Comparison of ENCODE assay signal across 7 mouse cellular contexts in genomic region chr2:104591141-104591540, GRCm38 (mm10). TPM values are rescaled to one million over a fixed set of nuclear protein-coding genes. Genes with fewer than 3 reads are reported as not detected.
DNase-seq lines count a peak whose midpoint lies in the region; ATAC-seq and TF ChIP-seq lines count a peak whose summit lies in the region.

No protein-coding gene starts in this region.

- no peaks in the 10 kb centered on the region for H3K27me3 ChIP-seq in spleen, adult 2 months (ENCODE audit: control insufficient read depth, insufficient read depth, low read length)
- no peaks in the 10 kb centered on the region for H3K27me3 ChIP-seq in limb, embryonic 14.5 days (ENCODE audit: control insufficient read depth, insufficient read depth, low read length)
- H3K27me3 ChIP-seq in stomach, postnatal 0 days (ENCODE audit: control insufficient read depth, insufficient read depth, low read length) = no peaks in the 10 kb centered on the region

- H3K9me3 ChIP-seq in limb, embryonic 14.5 days (ENCODE audit: control insufficient read depth, low read length) = no peaks in the 10 kb centered on the region
- no peaks in the 10 kb centered on the region for H3K9me3 ChIP-seq in stomach, postnatal 0 days (ENCODE audit: control insufficient read depth, low read length)

- intact Hi-C loops in left cerebral cortex, postnatal 36 days (cut with DNase I) = loop anchor here (2.0 kb wide), 1 partner anchor 96 kb away; the partner anchor contains the start of gene Hipk3

- no peak for ATAC-seq in limb, embryonic 14.5 days (ENCODE audit: low FRiP score, low read depth)
- ATAC-seq in stomach, postnatal 0 days (ENCODE audit: low FRiP score, low TSS enrichment) = no peak

- DNase-seq in spleen, adult 2 months (ENCODE audit: low read depth in 1 of 2, low spot score in 2 of 2) = no peak
- no peak for DNase-seq in spleen, postnatal 10 days (ENCODE audit: low spot score in 2 of 2)
- no peak for DNase-seq in limb, embryonic 14.5 days (ENCODE audit: low spot score)
- DNase-seq in stomach, postnatal 0 days (ENCODE audit: low spot score) = no peak
- DNase-seq in left cerebral cortex, postnatal 36 days (ENCODE audit: low spot score in 2 of 2) = no peak
- DNase-seq in right cerebral cortex, adult 18-20 months = no peak

- no peak for TF ChIP-seq EP300 in stomach, postnatal 0 days (optimal IDR thresholded peaks at IDR 0.05)

- peaks cover 6% of the 10 kb centered on the region; the same call in 1 of the 2 replicates for H3K4me1 ChIP-seq in spleen, adult 2 months (ENCODE audit: control insufficient read depth, insufficient read depth, insufficient read length)
- H3K4me1 ChIP-seq in embryonic fibroblast, embryonic 13.5 days (ENCODE audit: control insufficient read depth, insufficient read depth, low read length) = peaks cover 2% of the 10 kb centered on the region
- peaks cover 13% of the 10 kb centered on the region for H3K4me1 ChIP-seq in limb, embryonic 14.5 days (ENCODE audit: control insufficient read depth, insufficient read depth, low read length)
- no peaks in the 10 kb centered on the region for H3K4me1 ChIP-seq in stomach, postnatal 0 days (replicated peaks; ENCODE audit: control insufficient read depth, insufficient read depth)

- peak overlapping the region; percentile 73 for H3K4me2 ChIP-seq in limb, embryonic 14.5 days (replicated peaks; ENCODE audit: low read depth, low read length, severe bottlenecking)
- H3K4me2 ChIP-seq in stomach, postnatal 0 days (replicated peaks; ENCODE audit: low read depth) = peak overlapping the region; percentile 66

- H3K9ac ChIP-seq in limb, embryonic 14.5 days (ENCODE audit: low read depth, low read length, severe bottlenecking) = peak overlapping the region; percentile 87
- peak overlapping the region; percentile 89 for H3K9ac ChIP-seq in stomach, postnatal 0 days (ENCODE audit: low read length)

- no peak for TF ChIP-seq CTCF in spleen, adult 2 months (IDR thresholded peaks at IDR 0.05; ENCODE audit: extremely low read depth, insufficient read depth, insufficient read length, insufficient replicate concordance)
- TF ChIP-seq CTCF in embryonic fibroblast, embryonic 13.5 days (IDR thresholded peaks at IDR 0.05; ENCODE audit: borderline replicate concordance, insufficient read depth, low read length) = no peak
- no peak for TF ChIP-seq CTCF in stomach, postnatal 0 days (IDR thresholded peaks at IDR 0.05; ENCODE audit: low read depth)

- peak overlapping the region; percentile 91 for H3K4me3 ChIP-seq in spleen, adult 2 months (ENCODE audit: extremely low read depth, insufficient read depth, insufficient read length)
- peak overlapping the region; percentile 99 for H3K4me3 ChIP-seq in embryonic fibroblast, embryonic 13.5 days (ENCODE audit: insufficient read depth, low read length)
- H3K4me3 ChIP-seq in limb, embryonic 14.5 days (replicated peaks; ENCODE audit: low read length) = peak overlapping the region; percentile 85
- H3K4me3 ChIP-seq in stomach, postnatal 0 days (ENCODE audit: low read depth, low read length) = peak overlapping the region; percentile 87

- no peak overlapping the region for H3K27ac ChIP-seq in spleen, adult 2 months (ENCODE audit: insufficient read depth, low read length)
- H3K27ac ChIP-seq in embryonic fibroblast, embryonic 13.5 days (ENCODE audit: insufficient read depth, low read length) = peak overlapping the region; percentile 74
- peak overlapping the region; percentile 83; the same call in 1 of the 2 replicates for H3K27ac ChIP-seq in limb, embryonic 14.5 days (replicated peaks; ENCODE audit: low read depth, low read length)
- H3K27ac ChIP-seq in stomach, postnatal 0 days (replicated peaks) = peak overlapping the region; percentile 93

- TF ChIP-seq POLR2A in spleen, adult 2 months (IDR thresholded peaks at IDR 0.05; ENCODE audit: low read depth, low read length) = no peak
- no peak for TF ChIP-seq POLR2A in embryonic fibroblast, embryonic 13.5 days (IDR thresholded peaks at IDR 0.05; ENCODE audit: low read depth, low read length)
- TF ChIP-seq POLR2A in limb, embryonic 14.5 days (IDR thresholded peaks at IDR 0.05; ENCODE audit: borderline replicate concordance, extremely low read depth, insufficient read depth, insufficient read length) = no peak

- WGBS in spleen, adult 2 months = 4% methylated on average over 6 of the region's 6 CpGs
- WGBS in limb, embryonic 14.5 days = under 1% methylated on average over 6 of the region's 6 CpGs
- 1% methylated on average over 6 of the region's 6 CpGs for WGBS in stomach, postnatal 0 days

- H3K36me3 ChIP-seq in spleen, adult 2 months (ENCODE audit: control insufficient read depth, insufficient read depth, low read length) = no peaks in the 10 kb centered on the region
- no peaks in the 10 kb centered on the region for H3K36me3 ChIP-seq in limb, embryonic 14.5 days (ENCODE audit: control insufficient read depth, insufficient read depth, low read length)
- H3K36me3 ChIP-seq in stomach, postnatal 0 days (ENCODE audit: control insufficient read depth, insufficient read depth, low read length) = no peaks in the 10 kb centered on the region

RNA-seq across cellular contexts. Expression of gene Cstf3, which starts 0.8 kb away (rescaled TPM):
- polyA plus RNA-seq in spleen, adult 2 months (2012; rRNA removed) = 6.7 and 6.8 TPM in 2 replicates
- 46.7 and 51.1 TPM in 2 replicates for polyA plus RNA-seq in embryonic fibroblast, embryonic 13.5 days (2011; ENCODE audit: insufficient read length, low read depth, missing spikeins)
- 43.7 and 52.2 TPM in 2 replicates for polyA plus RNA-seq in limb, embryonic 14.5 days (2012; rRNA removed)
- polyA plus RNA-seq in limb, embryonic 14.5 days (2014; fragmentation: Nextera tagmentation; extraction: Ambion mirVana) = 52.9 and 61.4 TPM in 2 replicates
- polyA plus RNA-seq in stomach, postnatal 0 days (2015; fragmentation: Nextera tagmentation; extraction: Ambion mirVana) = 32.9 and 33.4 TPM in 2 replicates
- total RNA-seq in left cerebral cortex, postnatal 36 days (2021) = 10 to 100 TPM; 33.4 to 53.1 TPM
